Mouse (Mus musculus) olfactory bulb, adult 2 months (tissue): ENCODE measurements around the gene Gm11027.

Experiments used
- CTCF ChIP-seq: fragments of 200-500 bp; IDR thresholded peaks from 2 replicates; pipeline ENCODE4 v1.5.1; 2012; ENCODE audit warnings: low read depth, mild to moderate bottlenecking, low read length, moderate library complexity; ENCODE audit not compliant: insufficient read depth
- POLR2A ChIP-seq: fragments of 200-500 bp; IDR thresholded peaks from 2 replicates; pipeline ENCODE4 v1.6.1; 2012; ENCODE audit warnings: mild to moderate bottlenecking, low read depth, low read length, moderate library complexity; ENCODE audit not compliant: insufficient read depth

DNA sequence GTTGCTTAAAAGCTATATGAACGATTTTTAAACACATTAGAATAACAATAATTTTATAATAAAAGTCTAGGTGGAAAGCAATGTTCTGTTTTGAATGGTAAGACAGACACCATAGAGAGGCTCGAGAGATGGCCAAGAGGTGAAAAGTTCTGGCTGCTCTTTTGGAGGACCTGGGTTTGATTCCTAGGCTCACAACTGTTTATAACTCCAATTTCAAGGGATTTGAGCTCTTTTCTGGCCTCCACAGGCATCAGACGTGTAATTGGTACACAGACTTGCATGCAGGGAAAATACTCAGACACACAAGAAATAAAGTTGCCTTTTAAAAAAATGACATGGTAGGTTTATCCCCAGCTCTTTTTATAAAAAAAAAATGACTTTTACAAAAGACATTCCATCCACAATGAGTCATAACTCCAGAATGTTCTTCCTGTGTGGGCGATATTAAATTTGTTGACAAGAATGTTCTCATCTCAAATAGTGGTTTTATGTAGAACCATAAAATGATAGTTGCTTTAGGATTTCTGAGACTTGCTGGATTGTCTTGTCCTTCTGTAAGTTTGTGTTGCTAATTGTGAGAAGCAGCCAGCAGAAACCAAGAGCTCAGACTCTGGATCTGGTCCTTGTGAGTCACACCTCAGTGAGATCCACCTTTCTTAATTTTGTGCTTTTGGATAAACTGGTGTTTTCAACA is 18.6 kb downstream of the Gm11027 start:
- TF ChIP-seq POLR2A (no peak), CTCF (no peak)
